Mouse (Mus musculus) gastrocnemius, adult 2 months (tissue): ENCODE data around the gene Adam23. TPM values are rescaled to one million over a fixed set of nuclear protein-coding genes. Genes with fewer than 3 reads are reported as not detected.

Experiments
- DNase-seq: peaks from one replicate; pipeline ENCODE4 v3.0.0; 2022
- H3K27ac ChIP-seq: fragments of 200-600 bp; 2 replicates; pipeline ENCODE4 v1.8.1; 2022; ENCODE audit warnings: mild to moderate bottlenecking
- H3K4me3 ChIP-seq: fragments of 200-600 bp; 2 replicates; pipeline ENCODE4 v1.8.1; 2022; ENCODE audit warnings: mild to moderate bottlenecking, moderate library complexity
- CTCF ChIP-seq: fragments of 200-600 bp; IDR thresholded peaks from 2 replicates; pipeline ENCODE4 v1.8.1; 2022; ENCODE audit warnings: antibody characterized with exemption, mild to moderate bottlenecking, moderate library complexity
- intact Hi-C: fragments of 180-260 bp; cut with DNase I; formaldehyde crosslinking; loops from one replicate; pipeline ENCODE4 v1.15.1; 2025
- total RNA-seq, 2 experiments: library from RNA; stranded (reverse); gene quantifications; 2 replicates each; pipeline ENCODE4 v1.2.3; 2021

Gene Adam23
- total RNA-seq, 2 experiments from 2014 or later: 0.59 to 1.6 TPM

DNA sequence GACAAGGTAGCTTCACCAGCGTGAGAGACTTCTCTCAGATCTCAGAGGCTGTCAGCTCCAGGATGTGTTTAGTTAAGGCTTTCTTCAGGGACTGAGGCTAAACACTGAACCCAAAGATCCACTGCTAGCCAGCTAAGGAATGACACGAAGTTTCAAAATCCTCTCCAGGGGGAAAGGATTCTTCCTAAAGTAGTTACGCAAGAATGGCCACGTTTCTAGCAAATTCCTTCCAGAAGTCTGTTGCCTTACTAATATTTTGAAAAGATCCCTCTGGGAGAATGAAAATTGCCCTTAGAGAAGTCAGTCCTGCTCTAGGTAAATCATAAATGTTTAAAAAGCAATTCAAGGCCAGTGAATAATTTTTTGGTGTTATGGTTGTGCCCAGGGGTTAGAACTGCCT lies 61.7 kb downstream of the Adam23 start:
- no peak for TF ChIP-seq CTCF
- intact Hi-C loops: no loop called here
- Histone ChIP-seq H3K27ac (no peak overlapping the region), H3K4me3 (no peak overlapping the region)
- no peak for DNase-seq

DNA sequence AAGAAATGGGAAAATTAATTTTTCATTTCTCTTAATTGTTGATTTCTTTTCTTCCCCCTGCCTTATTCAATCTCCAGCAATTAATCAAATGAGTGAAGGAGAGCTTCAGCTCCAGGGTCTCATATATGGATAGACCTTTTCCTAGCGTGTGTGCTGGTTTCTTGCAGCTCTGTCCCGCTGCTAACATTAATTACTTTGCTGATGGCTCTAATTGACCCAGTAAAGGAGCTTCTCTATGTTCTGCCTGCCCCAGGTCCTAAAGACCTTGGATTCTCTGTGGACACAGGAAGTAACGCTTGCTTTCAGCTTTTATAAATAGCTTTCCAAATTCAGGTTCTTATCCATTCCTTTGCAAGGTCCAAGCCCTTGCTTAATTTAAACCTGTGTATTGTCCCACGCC lies 63.1 kb downstream of the Adam23 start:
- intact Hi-C loops: no loop called here
- no peak for TF ChIP-seq CTCF
- H3K4me3 ChIP-seq: no peak overlapping the region

DNA sequence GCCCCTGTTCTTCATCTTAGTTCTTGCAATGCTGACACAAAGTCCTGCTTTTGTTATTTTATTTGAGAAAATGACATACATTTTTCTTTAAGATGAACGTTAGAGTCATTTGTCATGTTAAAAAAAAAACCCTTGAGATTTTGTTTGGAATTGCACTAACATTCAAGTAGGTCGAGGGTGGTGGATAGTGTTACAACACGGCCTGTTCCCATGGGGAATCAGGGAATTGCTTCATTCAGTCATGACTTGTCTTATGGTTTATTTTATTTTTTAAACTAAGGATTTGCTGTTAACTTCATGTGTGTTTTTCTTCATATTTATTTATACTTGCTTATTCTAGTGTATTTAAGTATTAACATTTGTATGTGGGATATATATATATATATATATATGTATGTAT lies 65.7 kb downstream of the Adam23 start:
- TF ChIP-seq CTCF: no peak

More for the DNA sequence above, 63.1 kb downstream of the Adam23 start:
- DNase-seq: no peak
- no peak overlapping the region for H3K27ac ChIP-seq

DNA sequence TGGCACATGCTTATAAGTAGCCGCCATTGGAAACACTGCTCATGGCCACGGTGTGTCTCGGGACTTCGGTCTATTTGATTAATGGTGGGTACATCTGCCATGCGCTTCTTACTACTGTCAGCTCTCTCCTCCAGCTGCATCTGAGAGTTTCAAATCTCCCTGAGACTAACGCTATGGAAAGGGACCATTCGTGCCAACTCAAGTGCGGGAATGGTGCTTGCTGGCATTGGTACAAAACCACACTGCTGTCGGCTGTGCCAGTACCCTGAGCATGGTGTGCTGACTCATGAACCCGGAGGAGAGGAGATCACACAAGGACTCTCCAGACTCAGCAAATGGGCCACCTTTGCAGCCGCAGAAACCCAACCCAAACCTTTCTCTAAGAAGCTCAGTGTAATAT lies 72.1 kb downstream of the Adam23 start:
- Histone ChIP-seq H3K27ac (no peak overlapping the region), H3K4me3 (no peak overlapping the region)
- no peak for TF ChIP-seq CTCF
- DNase-seq: peak; percentile 23
- intact Hi-C loops: no loop called here

More for the DNA sequence above, 65.7 kb downstream of the Adam23 start:
- no peak for DNase-seq
- no peak overlapping the region for H3K27ac ChIP-seq
- intact Hi-C loops: no loop called here
- no peak overlapping the region for H3K4me3 ChIP-seq

DNA sequence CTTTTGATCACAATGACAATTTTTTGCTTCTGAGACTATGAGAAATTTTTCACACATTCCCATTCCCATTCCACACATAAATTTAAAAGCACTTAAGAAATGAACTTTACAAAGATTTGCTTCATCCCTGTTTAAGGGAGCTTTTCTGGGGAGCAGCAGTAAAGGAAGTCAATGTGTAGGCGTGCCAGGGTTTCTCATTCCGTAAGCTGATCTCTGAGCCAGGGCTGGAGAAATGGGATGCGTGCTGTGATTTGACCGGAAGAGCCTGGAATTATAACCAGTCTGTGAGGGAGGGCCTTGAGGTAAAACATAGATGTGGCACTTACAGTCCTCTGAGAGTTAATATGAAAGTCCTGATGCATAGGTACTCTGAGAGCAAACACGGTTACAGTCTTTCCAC lies 73.1 kb downstream of the Adam23 start:
- DNase-seq: no peak
- Histone ChIP-seq H3K4me3 (no peak overlapping the region), H3K27ac (no peak overlapping the region)
- TF ChIP-seq CTCF: no peak
- intact Hi-C loops: no loop called here

DNA sequence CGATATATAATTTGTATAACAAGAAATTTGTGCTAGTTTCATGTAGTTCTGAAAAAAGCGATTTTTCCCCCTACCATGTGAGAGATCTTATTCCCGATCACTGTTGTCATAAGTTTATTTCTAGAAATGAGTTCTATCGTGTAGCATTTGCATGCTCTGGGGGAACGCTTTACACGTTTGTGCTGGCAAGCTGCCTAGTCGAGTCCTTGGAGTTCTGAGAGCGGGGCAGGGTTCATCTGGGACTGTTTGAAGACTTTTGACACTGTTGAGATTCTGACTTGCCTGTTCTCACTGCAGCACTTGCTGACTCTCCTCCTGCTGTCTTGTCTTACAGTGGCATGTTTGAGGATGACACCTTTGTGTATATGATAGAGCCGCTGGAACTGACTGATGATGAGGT lies 84.2 kb downstream of the Adam23 start:
- DNase-seq: no peak
- TF ChIP-seq CTCF: no peak
- no peak overlapping the region for H3K27ac ChIP-seq
- intact Hi-C loops: no loop called here
- H3K4me3 ChIP-seq: no peak overlapping the region

DNA sequence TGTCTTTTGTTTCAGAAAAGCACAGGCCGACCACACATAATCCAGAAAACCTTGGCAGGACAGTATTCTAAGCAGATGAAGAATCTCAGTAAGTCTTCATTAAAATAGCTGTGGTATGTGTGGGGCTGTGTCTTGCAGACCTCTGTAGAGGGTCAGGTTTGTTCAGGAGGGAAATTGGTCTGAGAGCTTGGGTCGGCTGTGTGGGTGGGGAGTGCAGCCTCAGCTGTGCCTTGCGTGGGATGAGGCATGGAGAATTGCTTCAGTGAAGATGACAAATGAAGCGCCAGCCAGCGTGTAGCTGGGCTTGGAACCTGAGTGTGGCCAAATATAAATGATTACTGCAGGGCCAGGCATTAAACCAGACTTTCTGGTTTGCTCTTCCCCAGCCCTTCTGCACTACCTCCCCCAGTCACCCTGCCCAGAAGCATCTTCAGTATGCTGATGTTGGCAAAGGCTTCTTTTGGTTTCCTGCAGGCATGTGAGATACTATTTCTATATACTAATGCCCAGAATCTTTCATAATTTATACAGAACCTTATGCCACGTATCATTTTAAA lies 88.7 kb downstream of the Adam23 start:
- no peak for TF ChIP-seq CTCF
- no peak for DNase-seq
- intact Hi-C loops: no loop called here
- no peak overlapping the region for H3K4me3 ChIP-seq
- H3K27ac ChIP-seq: no peak overlapping the region

DNA sequence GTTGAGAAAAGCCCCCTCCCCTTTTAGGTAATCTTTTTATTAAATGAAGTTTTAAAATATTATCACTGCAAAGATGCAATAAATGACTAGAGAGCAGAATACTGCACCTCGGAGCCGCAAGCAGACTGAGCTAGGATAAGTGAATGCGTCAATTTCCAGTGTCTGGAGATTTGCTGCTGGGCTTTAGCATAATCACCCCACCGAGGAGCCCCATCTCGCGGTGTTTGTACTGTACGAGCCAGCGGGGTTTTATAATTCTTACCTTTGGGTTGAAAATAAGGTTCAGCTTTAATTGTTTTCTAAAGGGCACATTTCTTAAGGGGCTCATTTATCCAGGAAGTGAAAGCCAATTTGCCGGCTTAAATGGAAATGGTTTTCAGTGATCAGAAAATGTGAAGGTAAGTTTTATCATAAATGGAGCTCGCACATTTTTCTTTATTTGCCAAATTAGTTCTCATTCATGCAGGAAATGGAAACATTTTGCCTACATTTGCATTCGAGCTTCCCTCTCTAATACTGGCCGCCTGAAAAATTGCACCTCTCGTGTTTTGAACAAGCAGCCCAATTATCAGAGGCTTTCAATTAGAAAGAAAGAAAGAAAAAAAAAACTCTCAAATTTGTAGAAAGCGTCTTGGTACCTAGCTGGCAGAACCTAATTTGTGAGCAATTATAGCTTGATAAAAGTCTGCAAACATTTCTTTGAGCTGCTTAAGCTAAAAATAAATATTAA lies 94.4 kb downstream of the Adam23 start:
- TF ChIP-seq CTCF: no peak
- intact Hi-C loops: no loop called here
- DNase-seq: no peak
- Histone ChIP-seq H3K27ac (no peak overlapping the region), H3K4me3 (no peak overlapping the region)

DNA sequence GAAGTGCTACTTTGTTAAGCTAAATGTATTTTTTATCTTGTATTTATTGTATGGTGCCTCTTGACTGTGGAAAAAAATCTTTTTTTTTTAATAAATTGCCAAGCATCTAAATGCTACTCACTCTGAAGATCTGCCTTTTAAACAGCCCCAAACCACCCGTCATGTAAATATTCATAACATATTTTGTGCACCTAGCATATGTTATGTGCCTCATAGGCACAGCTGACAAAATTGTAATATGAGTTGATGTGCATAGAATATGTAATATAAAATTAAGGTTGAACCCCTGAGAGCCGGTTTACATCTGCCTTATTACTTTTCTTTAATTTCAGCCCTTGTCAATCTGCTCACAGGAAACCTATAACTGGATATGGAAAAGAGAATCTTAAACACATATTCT lies 98.4 kb downstream of the Adam23 start:
- no peak for DNase-seq

DNA sequence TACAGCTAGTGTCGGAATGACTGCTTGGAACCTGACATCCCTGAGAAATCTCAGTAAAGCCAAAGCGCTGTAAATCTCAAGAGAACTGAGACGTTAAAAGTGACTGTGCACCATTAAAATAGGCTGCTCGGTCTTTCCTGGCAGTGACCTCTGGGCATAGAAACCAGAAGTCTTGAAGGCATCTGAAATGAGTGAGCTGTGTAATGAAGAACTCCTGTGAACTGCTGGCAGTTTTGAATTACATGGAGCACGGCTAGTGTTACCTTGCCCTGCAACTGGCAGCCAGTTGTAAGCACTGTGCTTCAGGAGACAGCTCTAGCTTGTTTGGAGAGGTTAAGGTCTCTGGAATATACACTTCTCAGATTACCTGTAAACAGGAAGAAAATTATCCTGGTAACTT lies 107.3 kb downstream of the Adam23 start:
- H3K27ac ChIP-seq: no peak overlapping the region
- intact Hi-C loops: no loop called here
- DNase-seq: peak; percentile 52

More for the DNA sequence above, 98.4 kb downstream of the Adam23 start:
- no peak overlapping the region for H3K27ac ChIP-seq
- H3K4me3 ChIP-seq: no peak overlapping the region
- TF ChIP-seq CTCF: no peak
- intact Hi-C loops: no loop called here

DNA sequence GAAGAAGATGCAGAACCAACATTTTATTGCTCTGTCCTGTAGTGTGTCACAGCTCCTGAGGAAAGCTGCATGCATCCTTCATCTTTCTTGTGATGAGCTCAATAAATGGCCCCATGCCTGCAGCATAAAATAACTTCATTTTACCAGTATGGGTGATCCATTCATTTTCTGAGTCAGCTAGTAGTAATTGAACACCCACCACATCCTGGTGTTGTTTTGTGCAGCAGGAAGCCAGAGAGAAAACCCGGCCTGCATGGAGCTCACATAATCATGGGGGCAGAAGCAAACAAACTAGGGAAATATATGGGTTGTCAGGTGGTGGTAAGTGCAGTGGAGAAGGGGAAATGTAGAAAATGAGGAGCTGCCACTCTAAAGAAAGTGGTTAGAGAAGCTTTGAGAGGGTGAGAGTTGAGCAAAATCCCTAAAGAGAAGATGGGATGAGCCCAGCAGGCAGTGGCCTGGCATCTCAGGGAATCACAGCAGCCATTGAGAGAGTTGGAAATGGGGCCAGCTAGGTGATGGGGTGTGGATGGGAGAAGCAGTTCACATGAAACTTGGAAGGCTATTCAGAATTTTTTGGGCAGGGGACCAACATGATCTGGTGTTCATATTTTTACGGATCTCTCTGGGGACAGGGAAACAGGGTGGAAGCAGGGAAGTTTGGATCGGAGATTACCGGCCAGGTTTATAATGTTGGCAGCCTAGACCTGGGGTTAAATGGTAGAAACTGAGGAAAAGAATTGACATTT lies 116.3 kb downstream of the Adam23 start:
- intact Hi-C loops: no loop called here
- no peak for DNase-seq
- no peak overlapping the region for H3K4me3 ChIP-seq
- TF ChIP-seq CTCF: no peak
- H3K27ac ChIP-seq: no peak overlapping the region

More for the DNA sequence above, 107.3 kb downstream of the Adam23 start:
- TF ChIP-seq CTCF: no peak
- H3K4me3 ChIP-seq: no peak overlapping the region

DNA sequence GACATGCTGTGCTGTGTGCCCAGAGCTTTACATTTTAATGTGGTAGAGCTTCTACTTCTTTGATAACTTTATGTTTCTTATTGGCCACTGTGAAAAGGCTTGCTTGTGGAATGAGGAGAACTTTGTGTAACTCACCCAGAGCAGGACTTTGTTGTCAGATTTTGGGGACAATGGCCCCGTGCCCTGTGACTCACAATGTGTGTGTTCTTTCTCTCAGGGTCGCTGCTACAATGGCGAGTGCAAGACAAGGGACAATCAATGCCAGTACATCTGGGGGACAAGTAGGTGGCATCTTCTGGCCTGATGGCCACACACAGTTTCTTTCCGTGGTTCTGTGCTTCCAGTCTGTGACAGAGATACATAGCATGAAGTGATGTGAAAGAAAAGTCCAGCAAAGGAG lies 118.2 kb downstream of the Adam23 start:
- Histone ChIP-seq H3K4me3 (no peak overlapping the region), H3K27ac (no peak overlapping the region)
- intact Hi-C loops: no loop called here
- TF ChIP-seq CTCF: no peak
- DNase-seq: no peak

DNA sequence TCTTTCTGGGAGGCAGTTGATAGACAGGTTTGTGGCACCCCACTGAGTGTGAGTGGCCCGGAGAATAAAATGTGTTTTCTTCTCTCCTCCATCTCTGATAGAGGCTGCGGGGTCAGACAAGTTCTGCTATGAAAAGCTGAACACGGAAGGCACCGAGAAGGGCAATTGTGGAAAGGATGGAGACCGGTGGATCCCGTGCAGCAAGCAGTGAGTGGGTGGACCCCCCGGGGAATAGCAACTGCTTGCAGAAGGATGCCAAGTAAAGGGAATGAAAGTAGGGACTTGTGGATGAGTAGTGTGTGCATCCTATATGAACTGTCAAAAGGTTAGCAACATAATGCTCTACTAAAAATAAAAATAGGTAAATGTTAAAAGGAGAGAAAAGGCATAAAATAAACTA lies 120.8 kb downstream of the Adam23 start:
- Histone ChIP-seq H3K4me3 (no peak overlapping the region), H3K27ac (no peak overlapping the region)
- no peak for DNase-seq
- no peak for TF ChIP-seq CTCF
- intact Hi-C loops: no loop called here
